Mouse (Mus musculus): ENCODE measurements at regions not wholly inside any gene's neighbourhood (a gene's known extent, or its start where the extent isn't known, plus 50 kb on each side); places are given as distances from the start of the nearest gene placed in this dataset.

DNA sequence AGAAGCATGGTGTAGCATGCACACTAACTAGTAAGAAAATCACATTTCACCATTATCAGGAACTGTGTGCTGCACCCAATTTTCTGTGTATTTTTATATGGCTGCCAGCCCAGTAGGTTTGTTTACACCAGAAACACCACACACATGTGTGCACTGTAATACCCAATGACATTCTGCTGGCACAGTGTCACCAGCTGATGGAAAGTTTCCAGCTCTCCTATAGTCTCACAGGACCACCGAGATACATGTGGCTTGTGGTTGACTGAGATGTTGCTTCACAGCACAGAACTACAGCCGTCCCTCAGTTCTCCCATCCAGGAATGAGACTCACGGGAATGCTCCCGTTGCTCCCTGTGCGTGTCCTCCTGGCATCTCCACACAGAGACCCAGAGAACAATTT is 149.4 kb upstream of the Elac2 start:
- Histone ChIP-seq H3K9ac (replicated peaks) (no peak overlapping the region), H3K4me1 (ENCODE audit: insufficient read depth) (peaks cover 5% of the 10 kb centered on the region), H3K4me3 (ENCODE audit: low read depth, low read length) (no peak overlapping the region), H3K4me2 (ENCODE audit: low read depth, low read length) (no peak overlapping the region), H3K27me3 (ENCODE audit: insufficient read depth, low read length) (no peaks in the 10 kb centered on the region), H3K36me3 (replicated peaks; ENCODE audit: insufficient read depth, low read length) (no peaks in the 10 kb centered on the region), H3K9me3 (ENCODE audit: low read length) (no peaks in the 10 kb centered on the region), H3K27ac (ENCODE audit: low read depth) (no peak overlapping the region)
- DNase-seq (no peak), ATAC-seq (no peak)
- no peak for TF ChIP-seq EP300 (IDR thresholded peaks at IDR 0.05; ENCODE audit: low read depth)
- TF ChIP-seq CTCF (IDR thresholded peaks at IDR 0.05; ENCODE audit: low read depth), result no peak
- WGBS (ENCODE audit: insufficient replicate concordance), result 75% methylated on average over 5 of the region's 5 CpGs

DNA sequence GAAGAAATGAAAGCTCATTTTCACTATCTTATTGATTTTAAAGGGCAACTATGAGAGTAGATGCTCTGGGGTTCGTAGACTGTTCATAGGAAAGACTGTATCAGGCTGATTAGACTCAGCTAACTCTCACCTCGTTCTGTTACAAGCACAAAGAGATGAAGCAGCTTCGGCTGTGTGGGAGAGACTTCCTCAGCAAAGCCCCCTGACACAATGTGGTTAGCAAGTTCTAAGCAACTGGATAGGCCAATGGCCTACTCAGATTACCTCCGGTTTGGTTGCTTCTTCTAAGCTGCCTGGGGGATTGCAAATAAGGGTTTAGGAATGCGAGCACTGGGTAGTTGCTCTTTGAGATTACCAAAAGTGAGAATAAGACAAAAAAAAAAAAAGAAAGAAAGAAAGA is 146.4 kb upstream of the Elac2 start:
- no peak overlapping the region for H3K27ac ChIP-seq (ENCODE audit: low read depth)
- TF ChIP-seq CTCF (IDR thresholded peaks at IDR 0.05; ENCODE audit: low read depth) (no peak), EP300 (IDR thresholded peaks at IDR 0.05; ENCODE audit: low read depth) (no peak)
- peaks cover 6% of the 10 kb centered on the region for H3K4me1 ChIP-seq (ENCODE audit: insufficient read depth)
- WGBS (ENCODE audit: insufficient replicate concordance), result 33% methylated on average over 5 of the region's 5 CpGs
- no peak for ATAC-seq
- H3K36me3 ChIP-seq (replicated peaks; ENCODE audit: insufficient read depth, low read length), result no peaks in the 10 kb centered on the region
- no peak overlapping the region for H3K9ac ChIP-seq (replicated peaks)
- H3K4me2 ChIP-seq (ENCODE audit: low read depth, low read length), result no peak overlapping the region
- no peaks in the 10 kb centered on the region for H3K9me3 ChIP-seq (ENCODE audit: low read length)
- DNase-seq, result no peak
- no peaks in the 10 kb centered on the region for H3K27me3 ChIP-seq (ENCODE audit: insufficient read depth, low read length)
- H3K4me3 ChIP-seq (ENCODE audit: low read depth, low read length), result no peak overlapping the region

- no peak overlapping the region for H3K27ac ChIP-seq (ENCODE audit: low read depth)
- no peaks in the 10 kb centered on the region for H3K27me3 ChIP-seq (ENCODE audit: insufficient read depth, low read length)
- no peak for DNase-seq
- no peaks in the 10 kb centered on the region for H3K36me3 ChIP-seq (replicated peaks; ENCODE audit: insufficient read depth, low read length)
- H3K9ac ChIP-seq (replicated peaks), result no peak overlapping the region
- TF ChIP-seq CTCF (IDR thresholded peaks at IDR 0.05; ENCODE audit: low read depth), result no peak
- TF ChIP-seq EP300 (IDR thresholded peaks at IDR 0.05; ENCODE audit: low read depth), result no peak
- 65% methylated on average over 3 of the region's 3 CpGs for WGBS (ENCODE audit: insufficient replicate concordance)
- no peaks in the 10 kb centered on the region for H3K9me3 ChIP-seq (ENCODE audit: low read length)
- H3K4me3 ChIP-seq (ENCODE audit: low read depth, low read length), result no peak overlapping the region
- H3K4me2 ChIP-seq (ENCODE audit: low read depth, low read length), result no peak overlapping the region
- peaks cover 6% of the 10 kb centered on the region for H3K4me1 ChIP-seq (ENCODE audit: insufficient read depth)
- no peak for ATAC-seq
Measured at GRCm38 (mm10) chr11:64833786-64834185, 145.1 kb upstream of the Elac2 start.

GRCm38 (mm10) chr11:64836771-64837170 is 142.1 kb upstream of the Elac2 start:
- H3K9me3 ChIP-seq (ENCODE audit: low read length), result no peaks in the 10 kb centered on the region
- TF ChIP-seq CTCF (IDR thresholded peaks at IDR 0.05; ENCODE audit: low read depth) (no peak), EP300 (IDR thresholded peaks at IDR 0.05; ENCODE audit: low read depth) (no peak)
- WGBS (ENCODE audit: insufficient replicate concordance), result 57% methylated on average over 7 of the region's 8 CpGs
- ATAC-seq, result peak; percentile 33; the same call in 1 of the 2 replicates
- no peak overlapping the region for H3K4me3 ChIP-seq (ENCODE audit: low read depth, low read length)
- DNase-seq, result peak; percentile 26
- no peaks in the 10 kb centered on the region for H3K27me3 ChIP-seq (ENCODE audit: insufficient read depth, low read length)
- no peak overlapping the region for H3K4me2 ChIP-seq (ENCODE audit: low read depth, low read length)
- H3K36me3 ChIP-seq (replicated peaks; ENCODE audit: insufficient read depth, low read length), result no peaks in the 10 kb centered on the region
- H3K4me1 ChIP-seq (ENCODE audit: insufficient read depth), result peaks cover 20% of the 10 kb centered on the region
- no peak overlapping the region for H3K27ac ChIP-seq (ENCODE audit: low read depth)
- H3K9ac ChIP-seq (replicated peaks), result no peak overlapping the region

DNA sequence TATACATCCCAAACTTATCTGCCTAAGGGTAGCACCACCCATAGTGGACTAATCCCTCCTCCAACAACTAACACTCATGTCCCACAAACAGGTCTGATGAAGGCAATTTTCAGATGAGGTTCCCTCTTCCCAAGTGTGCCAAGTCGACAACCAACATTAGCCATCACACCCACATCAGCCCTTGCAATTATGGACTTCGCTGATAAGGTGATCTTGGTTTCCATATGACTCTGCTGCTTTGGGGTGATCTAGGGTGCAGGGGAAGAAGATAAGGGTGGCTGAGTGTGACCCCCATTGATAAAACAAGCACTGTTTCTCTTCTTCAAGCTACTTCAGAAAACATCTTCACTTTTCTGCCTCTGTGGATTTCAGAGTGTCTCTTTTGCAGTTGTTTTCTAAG is 137.7 kb upstream of the Elac2 start:
- ATAC-seq (peak; percentile 87), DNase-seq (peak; percentile 31)
- Histone ChIP-seq H3K4me2 (ENCODE audit: low read depth, low read length) (peak overlapping the region; percentile 51), H3K27me3 (ENCODE audit: insufficient read depth, low read length) (no peaks in the 10 kb centered on the region), H3K27ac (ENCODE audit: low read depth) (peak overlapping the region; percentile 80), H3K9me3 (ENCODE audit: low read length) (no peaks in the 10 kb centered on the region), H3K4me1 (ENCODE audit: insufficient read depth) (peaks cover 31% of the 10 kb centered on the region), H3K36me3 (replicated peaks; ENCODE audit: insufficient read depth, low read length) (no peaks in the 10 kb centered on the region), H3K4me3 (ENCODE audit: low read depth, low read length) (peak overlapping the region; percentile 15; the same call in 1 of the 2 replicates), H3K9ac (replicated peaks) (no peak overlapping the region)
- 60% methylated on average over 2 of the region's 2 CpGs for WGBS (ENCODE audit: insufficient replicate concordance)
- TF ChIP-seq EP300 (IDR thresholded peaks at IDR 0.05; ENCODE audit: low read depth) (peak; percentile 99), CTCF (IDR thresholded peaks at IDR 0.05; ENCODE audit: low read depth) (no peak)

- H3K27ac ChIP-seq (ENCODE audit: low read depth), result peak overlapping the region; percentile 57; the same call in 1 of the 2 replicates
- H3K27me3 ChIP-seq (ENCODE audit: insufficient read depth, low read length), result no peaks in the 10 kb centered on the region
- DNase-seq, result peak; percentile 26
- peak; percentile 71 for ATAC-seq
- WGBS (ENCODE audit: insufficient replicate concordance), result 53% methylated on average over 18 of the region's 18 CpGs
- H3K4me3 ChIP-seq (ENCODE audit: low read depth, low read length), result peak overlapping the region; percentile 23; the same call in 1 of the 2 replicates
- peaks cover 31% of the 10 kb centered on the region for H3K4me1 ChIP-seq (ENCODE audit: insufficient read depth)
- TF ChIP-seq CTCF (IDR thresholded peaks at IDR 0.05; ENCODE audit: low read depth) (no peak), EP300 (IDR thresholded peaks at IDR 0.05; ENCODE audit: low read depth) (no peak)
- no peaks in the 10 kb centered on the region for H3K9me3 ChIP-seq (ENCODE audit: low read length)
- H3K9ac ChIP-seq (replicated peaks), result peak overlapping the region; percentile 16; the same call in 1 of the 2 replicates
- no peaks in the 10 kb centered on the region for H3K36me3 ChIP-seq (replicated peaks; ENCODE audit: insufficient read depth, low read length)
- peak overlapping the region; percentile 66 for H3K4me2 ChIP-seq (ENCODE audit: low read depth, low read length)
Measured at GRCm38 (mm10) chr11:64842775-64843530, 135.9 kb upstream of the Elac2 start.

All from liver, postnatal 0 days (tissue).